Mouse (Mus musculus) heart, embryonic 14.5 days (tissue): ENCODE data around the gene Lypd6. TPM values are rescaled to one million over a fixed set of nuclear protein-coding genes. Genes with fewer than 3 reads are reported as not detected.

Experiments used
- ATAC-seq: fragments of 200-750 bp; cut with Nextera tagmentation; 2 replicates; pipeline ENCODE4 v1.8.0; 2017; ENCODE audit warnings: low read depth, moderate TSS enrichment; ENCODE audit not compliant: insufficient number of reproducible peaks, insufficient read depth, low FRiP score
- H3K27ac ChIP-seq, 2 experiments: fragments of 200-500 bp in 1 of 2; fragments of 300-500 bp in 1 of 2; sonication (generic) in 1 of 2; replicated peaks in 1 of 2; 2 replicates each; pipeline ENCODE4 v1.5.1; 2012 to 2014; ENCODE audit warnings: low read depth in 2 of 2, low read length in 2 of 2, control low read depth in 1 of 2, mild to moderate bottlenecking in 1 of 2, mixed read lengths in 1 of 2; ENCODE audit not compliant: control insufficient read depth in 1 of 2, insufficient read depth in 1 of 2
- H3K27me3 ChIP-seq: fragments of 300-500 bp; sonication (generic); 2 replicates; pipeline ENCODE4 v1.6.1; 2014; ENCODE audit warnings: mild to moderate bottlenecking, low read length, control low read depth; ENCODE audit not compliant: control insufficient read depth, insufficient read depth
- H3K36me3 ChIP-seq: fragments of 300-500 bp; sonication (generic); 2 replicates; pipeline ENCODE4 v1.6.1; 2014; ENCODE audit warnings: mild to moderate bottlenecking, control low read depth, low read length, mixed read lengths; ENCODE audit not compliant: control insufficient read depth, insufficient read depth
- H3K4me1 ChIP-seq, 2 experiments: fragments of 200-500 bp in 1 of 2; fragments of 300-500 bp in 1 of 2; sonication (generic) in 1 of 2; 2 replicates each; pipeline ENCODE4 v1.6.1; 2012 to 2014; ENCODE audit warnings: low read length in 2 of 2, control low read depth in 1 of 2, mixed read lengths in 1 of 2; ENCODE audit not compliant: control insufficient read depth in 2 of 2, insufficient read depth in 2 of 2
- H3K4me2 ChIP-seq: fragments of 300-500 bp; sonication (generic); 2 replicates; pipeline ENCODE4 v1.6.1; 2014; ENCODE audit warnings: mild to moderate bottlenecking, low read length
- H3K4me3 ChIP-seq, 2 experiments: fragments of 200-500 bp in 1 of 2; fragments of 300-500 bp in 1 of 2; sonication (generic) in 1 of 2; 2 replicates each; pipeline ENCODE4 v1.5.1; 2012 to 2014; ENCODE audit warnings: low read length in 2 of 2, mild to moderate bottlenecking in 2 of 2, control low read depth in 1 of 2, low read depth in 1 of 2, moderate library complexity in 1 of 2; ENCODE audit not compliant: control insufficient read depth in 1 of 2, insufficient read depth in 1 of 2
- H3K9ac ChIP-seq: fragments of 300-500 bp; sonication (generic); 2 replicates; pipeline ENCODE4 v1.6.1; 2014; ENCODE audit warnings: mild to moderate bottlenecking, low read length
- H3K9me3 ChIP-seq: fragments of 300-500 bp; sonication (generic); 2 replicates; pipeline ENCODE4 v1.6.1; 2016; ENCODE audit warnings: low read length, control low read depth; ENCODE audit not compliant: control insufficient read depth
- WGBS: fragments of 180-500 bp; shearing (Covaris S2); extraction: QIAGEN DNeasy Blood & Tissue Kit; methylation state at CpG from one replicate; pipeline ENCODE4 v1.1.7; 2014; 5-methylcytosine and 5-hydroxymethylcytosine counted together
- polyA plus RNA-seq: library from polyadenylated mRNA; unstranded; fragments of >200 nt; fragmentation: Nextera tagmentation; extraction: Ambion mirVana; gene quantifications from 2 replicates; pipeline ENCODE4 v1.2.1, GENCODE M21; 2014

The Lypd6 gene
- polyA plus RNA-seq, 1 experiment from 2014 or later, result 3.5 TPM

DNA sequence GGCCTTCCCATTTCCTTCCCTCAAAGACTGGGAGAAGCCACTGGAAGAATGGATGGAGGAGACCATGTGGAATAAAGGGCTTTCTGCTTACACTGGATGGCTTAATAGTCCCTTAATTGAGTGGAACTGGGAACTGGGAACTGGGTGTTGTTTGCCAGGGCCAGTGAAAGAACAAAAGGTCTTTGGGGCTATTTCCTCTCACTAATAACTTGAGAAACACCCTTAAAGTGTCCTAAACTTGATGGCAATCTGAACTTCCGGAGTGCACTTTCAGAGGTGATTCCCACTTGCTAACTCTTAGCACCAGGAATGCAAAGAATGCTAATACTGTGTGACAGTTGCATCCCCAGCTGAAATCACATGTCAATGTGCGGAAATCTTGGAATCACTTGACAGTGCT is 85.2 kb downstream of the Lypd6 start:
- Histone ChIP-seq H3K9ac (no peak overlapping the region), H3K36me3 (no peaks in the 10 kb centered on the region), H3K4me2 (no peak overlapping the region), H3K27me3 (no peaks in the 10 kb centered on the region), H3K9me3 (no peaks in the 10 kb centered on the region), H3K4me1 (peaks cover 8% of the 10 kb centered on the region in 2 experiments; a peak in 3 of 4 replicates), H3K4me3 (no peak overlapping the region), H3K27ac (no peak overlapping the region)
- WGBS, result 52% methylated on average over 2 of the region's 2 CpGs
- ATAC-seq, result no peak

DNA sequence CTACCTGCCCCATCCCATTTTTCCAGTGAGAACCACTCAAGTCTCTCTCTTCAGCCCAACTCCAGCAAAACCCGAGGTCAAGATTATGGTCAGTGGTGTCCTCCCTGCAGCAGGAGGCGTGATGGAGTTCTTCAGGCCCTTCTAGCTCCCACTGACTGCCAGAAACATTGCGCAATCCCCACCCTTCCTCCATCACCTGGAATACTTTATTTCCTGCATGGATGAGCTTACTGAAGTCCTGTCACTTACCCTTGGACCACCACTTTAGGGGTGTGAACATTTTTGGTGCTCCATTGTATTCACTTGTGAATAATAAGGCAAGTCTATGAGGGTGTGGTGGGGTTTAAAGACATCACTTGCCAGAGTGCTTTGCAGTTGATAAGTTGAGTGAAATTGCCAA is 85.7 kb downstream of the Lypd6 start:
- no peaks in the 10 kb centered on the region for H3K27me3 ChIP-seq
- H3K36me3 ChIP-seq, result no peaks in the 10 kb centered on the region
- H3K9me3 ChIP-seq, result no peaks in the 10 kb centered on the region
- 76% methylated on average over 3 of the region's 3 CpGs for WGBS
- no peak overlapping the region for H3K4me2 ChIP-seq
- no peak overlapping the region for H3K27ac ChIP-seq
- no peak overlapping the region for H3K4me3 ChIP-seq
- H3K4me1 ChIP-seq, result peaks cover 6 to 8% of the 10 kb centered on the region in 2 experiments; a peak in 3 of 4 replicates
- no peak for ATAC-seq
- H3K9ac ChIP-seq, result no peak overlapping the region

DNA sequence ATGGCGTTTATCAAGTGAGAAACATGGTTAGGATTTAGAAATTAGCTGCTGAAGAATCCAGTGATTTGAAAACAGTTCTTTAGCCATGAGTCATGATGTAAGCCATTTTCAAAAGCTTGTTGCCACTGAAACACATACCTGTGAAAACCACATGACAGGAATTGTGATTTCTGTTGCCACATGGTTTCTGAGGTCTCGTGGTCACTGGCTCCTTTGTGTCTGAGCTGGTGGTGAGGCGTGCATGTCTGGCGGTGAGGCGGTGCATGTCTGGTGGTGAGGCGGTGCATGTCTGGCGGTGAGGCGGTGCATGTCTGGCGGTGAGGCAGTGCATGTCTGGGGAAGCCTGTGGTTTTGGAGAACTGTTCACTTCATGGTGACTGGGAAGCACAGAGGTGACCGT is 89.8 kb downstream of the Lypd6 start:
- peaks cover 2 to 8% of the 10 kb centered on the region in 2 experiments; a peak in 2 of 4 replicates for H3K4me1 ChIP-seq
- no peaks in the 10 kb centered on the region for H3K9me3 ChIP-seq
- no peaks in the 10 kb centered on the region for H3K36me3 ChIP-seq
- no peaks in the 10 kb centered on the region for H3K27me3 ChIP-seq
- H3K27ac ChIP-seq, result no peak overlapping the region
- no peak overlapping the region for H3K4me3 ChIP-seq
- ATAC-seq, result no peak
- H3K4me2 ChIP-seq, result no peak overlapping the region
- 93% methylated on average over 10 of the region's 10 CpGs for WGBS
- H3K9ac ChIP-seq, result no peak overlapping the region

DNA sequence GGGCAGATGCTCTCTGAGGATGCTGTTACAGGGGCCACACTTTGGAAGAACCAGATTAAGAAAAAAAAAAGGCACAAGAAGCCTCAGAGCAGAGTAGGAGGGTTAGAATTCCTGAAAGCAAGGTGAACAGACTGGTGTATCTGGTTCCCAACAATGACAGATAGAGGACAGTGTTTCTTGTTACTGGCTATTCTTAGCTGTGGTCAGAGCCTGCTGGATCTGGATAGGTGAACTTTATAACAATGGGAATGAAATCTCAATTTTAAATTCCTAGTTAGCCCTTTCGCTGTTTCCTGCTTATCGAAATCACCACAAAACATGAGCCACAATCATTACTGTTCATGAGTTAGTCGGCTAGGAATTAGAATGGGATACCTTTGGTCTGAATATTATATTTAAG is 93.8 kb downstream of the Lypd6 start:
- Histone ChIP-seq H3K27me3 (no peaks in the 10 kb centered on the region), H3K27ac (peak overlapping the region in 1 of 2 experiments; percentile 38; a peak in 1 of 4 replicates), H3K36me3 (no peaks in the 10 kb centered on the region), H3K4me1 (peaks cover 2 to 16% of the 10 kb centered on the region in 2 experiments; a peak in 3 of 4 replicates), H3K4me2 (no peak overlapping the region), H3K9me3 (no peaks in the 10 kb centered on the region), H3K9ac (no peak overlapping the region), H3K4me3 (no peak overlapping the region)
- no peak for ATAC-seq
- WGBS, result 82% methylated on average over 3 of the region's 3 CpGs

DNA sequence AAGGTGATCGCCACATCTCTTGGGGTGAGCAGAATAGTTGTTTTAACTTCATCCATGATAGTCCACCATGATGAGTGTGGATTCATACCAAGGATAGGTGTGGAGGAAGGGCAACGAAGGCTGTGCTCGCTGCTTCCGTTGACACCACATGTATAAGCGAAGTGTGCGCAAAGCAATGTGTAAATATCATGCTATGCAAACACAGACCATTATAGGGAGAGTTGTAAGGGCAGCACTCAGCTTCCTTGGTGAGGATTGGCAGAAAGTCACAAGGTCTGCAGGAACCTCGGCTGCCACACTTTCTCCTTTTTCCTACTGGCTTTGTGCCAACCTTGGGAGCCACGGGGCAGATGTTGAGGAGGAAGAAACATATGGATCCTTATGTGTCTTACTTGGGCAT is 97.4 kb downstream of the Lypd6 start:
- H3K27me3 ChIP-seq, result no peaks in the 10 kb centered on the region
- no peak overlapping the region for H3K4me2 ChIP-seq
- H3K27ac ChIP-seq, result no peak overlapping the region
- H3K4me1 ChIP-seq, result peaks cover 5 to 17% of the 10 kb centered on the region in 2 experiments
- no peak for ATAC-seq
- H3K4me3 ChIP-seq, result no peak overlapping the region
- H3K9me3 ChIP-seq, result no peaks in the 10 kb centered on the region
- H3K9ac ChIP-seq, result no peak overlapping the region
- H3K36me3 ChIP-seq, result no peaks in the 10 kb centered on the region
- 81% methylated on average over 8 of the region's 8 CpGs for WGBS

DNA sequence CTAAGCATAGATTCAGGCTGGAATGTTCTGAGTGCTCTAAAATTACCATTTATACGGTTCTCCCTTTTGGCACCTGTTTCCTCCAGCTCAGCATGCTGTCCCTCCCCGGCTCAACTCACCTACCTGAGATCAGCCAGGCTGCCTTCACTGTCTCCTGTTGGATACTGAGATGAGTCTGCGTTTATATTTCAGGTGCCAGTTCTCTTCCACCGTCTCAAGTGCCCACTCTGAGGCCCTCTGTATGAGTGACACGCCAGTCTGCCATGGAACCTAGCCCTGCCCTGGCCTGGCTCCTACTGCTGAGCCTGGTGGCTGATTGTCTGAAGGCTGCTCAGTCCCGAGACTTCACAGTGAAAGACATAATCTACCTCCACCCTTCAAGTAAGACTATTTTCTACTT is 99.0 kb downstream of the Lypd6 start:
- 0 out of 2 replicates have a peak, but pooled peaks cover 1% of the 10 kb centered on the region for H3K9me3 ChIP-seq
- H3K4me2 ChIP-seq, result no peak overlapping the region
- ATAC-seq, result no peak
- H3K4me3 ChIP-seq, result no peak overlapping the region
- no peak overlapping the region for H3K27ac ChIP-seq
- no peaks in the 10 kb centered on the region for H3K36me3 ChIP-seq
- peaks cover 3 to 9% of the 10 kb centered on the region in 2 experiments for H3K4me1 ChIP-seq
- 42% methylated on average over 6 of the region's 6 CpGs for WGBS
- no peak overlapping the region for H3K9ac ChIP-seq
- H3K27me3 ChIP-seq, result no peaks in the 10 kb centered on the region

DNA sequence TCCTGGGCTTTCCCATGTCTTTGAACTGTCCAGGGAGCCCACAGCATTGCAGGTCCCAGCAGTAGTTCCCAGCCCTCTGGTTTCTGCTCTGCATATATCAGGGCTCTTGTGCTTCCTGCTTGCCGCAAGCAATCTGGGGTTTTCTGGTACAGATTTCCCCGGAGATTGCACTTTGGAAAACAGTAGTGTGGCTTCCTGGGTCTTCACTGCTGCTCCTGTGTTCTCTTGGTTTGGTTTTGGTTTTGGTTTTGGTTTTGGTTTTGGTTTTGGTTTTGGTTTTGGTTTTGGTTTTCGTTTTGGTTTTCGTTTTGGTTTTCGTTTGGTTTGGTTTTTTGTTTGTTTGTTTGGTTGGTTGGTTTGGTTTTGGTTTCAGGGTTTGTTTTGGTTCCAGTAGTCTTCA is 99.9 kb downstream of the Lypd6 start:
- ATAC-seq, result no peak
- no peak overlapping the region for H3K27ac ChIP-seq
- WGBS, result 63% methylated on average over 5 of the region's 5 CpGs
- H3K4me1 ChIP-seq, result peaks cover 3 to 9% of the 10 kb centered on the region in 2 experiments
- H3K4me2 ChIP-seq, result no peak overlapping the region
- no peak overlapping the region for H3K4me3 ChIP-seq
- H3K9ac ChIP-seq, result no peak overlapping the region
- H3K36me3 ChIP-seq, result no peaks in the 10 kb centered on the region
- no peaks in the 10 kb centered on the region for H3K27me3 ChIP-seq
- H3K9me3 ChIP-seq, result 0 out of 2 replicates have a peak, but pooled peaks cover 4% of the 10 kb centered on the region
